Mouse (Mus musculus) adrenal gland, postnatal 4 days (tissue): Measurements from ENCODE around the gene Irgc1. TPM values are rescaled to one million over a fixed set of nuclear protein-coding genes. Genes with fewer than 3 reads are reported as not detected.
A peak's percentile ranks its signal among the peaks of the same experiment; 100 is the strongest.
"Not testable (repeated sequence)": the region's sequence is repeated elsewhere in the genome, so short reads cannot be mapped to it uniquely, and the experiment has no call there.

Experiments
- DNase-seq, 2 experiments: peaks; one replicate each; pipeline ENCODE4 v3.0.0; 2021 to 2022; ENCODE audit warnings: low spot score in 2 of 2, mixed read lengths in 2 of 2
- long read RNA-seq, 2 experiments: library from polyadenylated mRNA; stranded (forward); transcript quantifications; one replicate each; pipeline ENCODE4 v2.0.0; 2021
- total RNA-seq, 2 experiments: library from RNA; stranded (reverse); gene quantifications; 2 replicates each; pipeline ENCODE4 v1.2.3; 2021

Irgc1 gene
- total RNA-seq = not detected
- long read RNA-seq, experiment 1 = 0 reads
- long read RNA-seq, experiment 2 = 0 reads

- no peak for DNase-seq
Measured at GRCm38 (mm10) chr7:24451855-24452311, at the start of gene Irgc1. Gene Irgc1, minus strand, starts transcription at chr7:24452297.

- DNase-seq = no peak
Measured at GRCm38 (mm10) chr7:24501492-24501891, 49.4 kb upstream of the Irgc1 start.

- DNase-seq = no peak
Measured at GRCm38 (mm10) chr7:24500929-24501328, 48.8 kb upstream of the Irgc1 start.

GRCm38 (mm10) chr7:24499856-24500577, 47.9 kb upstream of the Irgc1 start:
- DNase-seq = no peak

- DNase-seq = no peak
Measured at GRCm38 (mm10) chr7:24488303-24488702, 36.2 kb upstream of the Irgc1 start.

- DNase-seq = no peak
Measured at GRCm38 (mm10) chr7:24487403-24487802, 35.3 kb upstream of the Irgc1 start.

GRCm38 (mm10) chr7:24486654-24487130, 34.6 kb upstream of the Irgc1 start:
- DNase-seq = no peak

- DNase-seq = no peak
Measured at GRCm38 (mm10) chr7:24485481-24485880, 33.4 kb upstream of the Irgc1 start.

GRCm38 (mm10) chr7:24483291-24483690, 31.2 kb upstream of the Irgc1 start:
- DNase-seq = not testable (repeated sequence)

GRCm38 (mm10) chr7:24482208-24483020, 30.3 kb upstream of the Irgc1 start:
- no peak for DNase-seq

- peak; percentile 65 to 68 for DNase-seq
Measured at GRCm38 (mm10) chr7:24481474-24482207, 29.5 kb upstream of the Irgc1 start, which contains the start of gene Cadm4. Gene Cadm4, plus strand, starts transcription at chr7:24482023.

- no peak for DNase-seq
Measured at GRCm38 (mm10) chr7:24480986-24481473, 28.9 kb upstream of the Irgc1 start.

- no peak for DNase-seq
Measured at GRCm38 (mm10) chr7:24480121-24480941, 28.2 kb upstream of the Irgc1 start.

GRCm38 (mm10) chr7:24479685-24480084, 27.6 kb upstream of the Irgc1 start:
- no peak for DNase-seq

GRCm38 (mm10) chr7:24478911-24479310, 26.8 kb upstream of the Irgc1 start:
- no peak for DNase-seq

- no peak for DNase-seq
Measured at GRCm38 (mm10) chr7:24476856-24477255, 24.8 kb upstream of the Irgc1 start.

GRCm38 (mm10) chr7:24476338-24476737, 24.2 kb upstream of the Irgc1 start:
- no peak for DNase-seq

- DNase-seq = no peak
Measured at GRCm38 (mm10) chr7:24474811-24475506, 22.9 kb upstream of the Irgc1 start.

- DNase-seq = peak in 1 of 2 experiments; percentile 47
Measured at GRCm38 (mm10) chr7:24473913-24474529, 21.9 kb upstream of the Irgc1 start.
